Comparison of ENCODE assay signal across 16 mouse cellular contexts in genomic region chr1:121360561-121360960, GRCm38 (mm10). TPM values are rescaled to one million over a fixed set of nuclear protein-coding genes. Genes with fewer than 3 reads are reported as not detected.
DNase-seq lines count a peak whose midpoint lies in the region; ATAC-seq and TF ChIP-seq lines count a peak whose summit lies in the region.
"Had no signal": no experiment of that assay in that cellular context is flagged by ENCODE, and none has a peak within 500 bp of the region (broad histone marks: within the 10 kb centered on the region; RNA-seq: fewer than 3 reads in every experiment).

No protein-coding gene starts in this region.

- no peak for TF ChIP-seq EP300 in stomach, postnatal 0 days (optimal IDR thresholded peaks at IDR 0.05)

- CTCF ChIA-PET in Patski (lab: Charles Lee): interaction anchor here (0.9 to 1.5 kb wide), 4 partner anchors 13 to 18 kb away, joined by 3 to 4 read pairs (median 3); no protein-coding TSS in a partner anchor

- peaks cover 7% of the 10 kb centered on the region for H3K4me1 ChIP-seq in embryonic fibroblast, embryonic 13.5 days (ENCODE audit: control insufficient read depth, insufficient read depth, low read length)
- H3K4me1 ChIP-seq in stomach, postnatal 0 days (replicated peaks; ENCODE audit: control insufficient read depth, insufficient read depth): no peaks in the 10 kb centered on the region
- H3K4me1 ChIP-seq in kidney, embryonic 16.5 days (ENCODE audit: insufficient read depth, low read length): no peaks in the 10 kb centered on the region
- H3K4me1 ChIP-seq: embryonic facial prominence, embryonic 12.5 days; heart, embryonic 12.5 days; liver, embryonic 13.5 days had no signal

- peak; percentile 97 for ATAC-seq in Patski
- ATAC-seq in stomach, postnatal 0 days (ENCODE audit: low FRiP score, low TSS enrichment): peak; percentile 59
- ATAC-seq in kidney, embryonic 16.5 days (ENCODE audit: low FRiP score, low TSS enrichment): no peak
- ATAC-seq: forebrain, postnatal 0 days had no signal

- no peaks in the 10 kb centered on the region for H3K27me3 ChIP-seq in Patski
- no peaks in the 10 kb centered on the region for H3K27me3 ChIP-seq in stomach, postnatal 0 days (ENCODE audit: control insufficient read depth, insufficient read depth, low read length)
- H3K27me3 ChIP-seq in kidney, embryonic 16.5 days (ENCODE audit: insufficient read depth, low read length): no peaks in the 10 kb centered on the region
- H3K27me3 ChIP-seq: embryonic facial prominence, embryonic 12.5 days; heart, embryonic 12.5 days; liver, embryonic 13.5 days had no signal

- POLR2A ChIA-PET in Patski (lab: Charles Lee): interaction anchor here (0.7 to 1.0 kb wide), 3 partner anchors 10 to 33 kb away, joined by 3 to 9 read pairs (median 4); no protein-coding TSS in a partner anchor

- TF ChIP-seq CTCF in layer of hippocampus, adult 2 months (conservative IDR thresholded peaks at IDR 0.05): no peak
- TF ChIP-seq CTCF in Patski (IDR thresholded peaks at IDR 0.05): no peak
- no peak for TF ChIP-seq CTCF in embryonic fibroblast, embryonic 13.5 days (IDR thresholded peaks at IDR 0.05; ENCODE audit: borderline replicate concordance, insufficient read depth, low read length)
- no peak for TF ChIP-seq CTCF in stomach, postnatal 0 days (IDR thresholded peaks at IDR 0.05; ENCODE audit: low read depth)

- H3K4me3 ChIP-seq in layer of hippocampus, adult 2 months: no peak overlapping the region
- H3K4me3 ChIP-seq in embryonic fibroblast, embryonic 13.5 days (ENCODE audit: insufficient read depth, low read length): no peak overlapping the region
- H3K4me3 ChIP-seq in stomach, postnatal 0 days (ENCODE audit: low read depth, low read length): no peak overlapping the region
- H3K4me3 ChIP-seq in kidney, embryonic 16.5 days (ENCODE audit: low read length): no peak overlapping the region
- H3K4me3 ChIP-seq: embryonic facial prominence, embryonic 12.5 days; heart, embryonic 12.5 days; limb, embryonic 12.5 days; liver, embryonic 13.5 days had no signal

- no peaks in the 10 kb centered on the region for H3K36me3 ChIP-seq in stomach, postnatal 0 days (ENCODE audit: control insufficient read depth, insufficient read depth, low read length)
- H3K36me3 ChIP-seq in kidney, embryonic 16.5 days (ENCODE audit: insufficient read depth, low read length): no peaks in the 10 kb centered on the region
- H3K36me3 ChIP-seq: embryonic facial prominence, embryonic 12.5 days; heart, embryonic 12.5 days; limb, embryonic 12.5 days; liver, embryonic 13.5 days had no signal

- no peak for DNase-seq in layer of hippocampus, adult 2 months (ENCODE audit: low spot score in 2 of 2)
- DNase-seq in layer of hippocampus, adult 9-11 months: no peak
- no peak for DNase-seq in Patski (ENCODE audit: low read depth, low spot score)
- DNase-seq in stomach, postnatal 0 days (ENCODE audit: low spot score): no peak
- no peak for DNase-seq in testis, postnatal 10 days (ENCODE audit: low spot score)
- DNase-seq: cerebellum, adult 8-10 months; forebrain, postnatal 0 days; kidney, postnatal 10 days; liver, embryonic 13.5 days; midbrain, embryonic 14.5 days; spleen, adult 18-20 months had no signal

- H3K9ac ChIP-seq in stomach, postnatal 0 days (ENCODE audit: low read length): no peak overlapping the region
- no peak overlapping the region for H3K9ac ChIP-seq in kidney, embryonic 16.5 days (replicated peaks; ENCODE audit: low read length)
- H3K9ac ChIP-seq: embryonic facial prominence, embryonic 12.5 days; forebrain, postnatal 0 days; heart, embryonic 12.5 days; limb, embryonic 12.5 days; liver, embryonic 13.5 days had no signal

- H3K27ac ChIP-seq in layer of hippocampus, adult 2 months: peak overlapping the region; percentile 46; the same call in 1 of the 2 replicates
- H3K27ac ChIP-seq in embryonic fibroblast, embryonic 13.5 days (ENCODE audit: insufficient read depth, low read length): peak overlapping the region; percentile 51
- no peak overlapping the region for H3K27ac ChIP-seq in stomach, postnatal 0 days (replicated peaks)
- H3K27ac ChIP-seq in kidney, embryonic 16.5 days (ENCODE audit: low read length): no peak overlapping the region
- H3K27ac ChIP-seq: embryonic facial prominence, embryonic 12.5 days; limb, embryonic 12.5 days; liver, embryonic 13.5 days had no signal

- in situ Hi-C loops in Patski (cut with MboI; ENCODE audit: low pct_unique_long_range_greater_than_20kb): no loop called here

- H3K9me3 ChIP-seq in stomach, postnatal 0 days (ENCODE audit: control insufficient read depth, low read length): no peaks in the 10 kb centered on the region
- H3K9me3 ChIP-seq in kidney, embryonic 16.5 days (ENCODE audit: low read length): peaks cover 7% of the 10 kb centered on the region; the same call in 1 of the 2 replicates
- H3K9me3 ChIP-seq: embryonic facial prominence, embryonic 12.5 days; heart, embryonic 12.5 days; limb, embryonic 12.5 days; liver, embryonic 13.5 days had no signal

- no peak overlapping the region for H3K4me2 ChIP-seq in stomach, postnatal 0 days (replicated peaks; ENCODE audit: low read depth)
- no peak overlapping the region for H3K4me2 ChIP-seq in kidney, embryonic 16.5 days (replicated peaks; ENCODE audit: low read depth, low read length)
- H3K4me2 ChIP-seq: embryonic facial prominence, embryonic 12.5 days; heart, embryonic 12.5 days; limb, embryonic 12.5 days; liver, embryonic 13.5 days had no signal

- TF ChIP-seq POLR2A in embryonic fibroblast, embryonic 13.5 days (IDR thresholded peaks at IDR 0.05; ENCODE audit: low read depth, low read length): no peak

- WGBS in stomach, postnatal 0 days: 32% methylated on average over 4 of the region's 4 CpGs
- 62% methylated on average over 4 of the region's 4 CpGs for WGBS in kidney, embryonic 16.5 days

RNA-seq across cellular contexts. Expression of gene Insig2, which starts 28.2 kb away (rescaled TPM):
- 10 to 100 TPM; 66.4 to 73.8 TPM for total RNA-seq in layer of hippocampus, adult 2 months (2021)
- polyA plus RNA-seq in Patski (2021): 94.8 TPM
- 26.3 and 33.2 TPM in 2 replicates for polyA plus RNA-seq in embryonic fibroblast, embryonic 13.5 days (2011; ENCODE audit: insufficient read length, low read depth, missing spikeins)
- polyA plus RNA-seq in stomach, postnatal 0 days (2015; fragmentation: Nextera tagmentation; extraction: Ambion mirVana): 34.9 and 42.8 TPM in 2 replicates
- 34.3 and 36.5 TPM in 2 replicates for polyA plus RNA-seq in kidney, embryonic 16.5 days (2015; fragmentation: Nextera tagmentation; extraction: Ambion mirVana)

Comparison
In these comparisons a context has a peak if more than half of its experiments do, and no peak if none do; other contexts are left out.
1. H3K27ac ChIP-seq: peak in layer of hippocampus, adult 2 months (single experiment) and embryonic fibroblast, embryonic 13.5 days (single experiment); none in stomach, postnatal 0 days (single experiment) and kidney, embryonic 16.5 days (single experiment).